Mouse (Mus musculus): ENCODE data around the gene Kcnk12.

Kcnk12 gene
- long read RNA-seq, experiment 1, result 0 reads
- long read RNA-seq, experiment 2, result 0 reads

- intact Hi-C loops (cut with DNase I), result no loop called here
Measured at GRCm38 (mm10) chr17:87797688-87798291, at the start of gene Kcnk12. Kcnk12 (minus strand) TSS chr17:87797994.

GRCm38 (mm10) chr17:87842156-87842555 is 44.4 kb upstream of the Kcnk12 start:
- intact Hi-C loops (cut with DNase I), result no loop called here

- intact Hi-C loops (cut with DNase I), result no loop called here
Measured at GRCm38 (mm10) chr17:87840079-87840478, 42.3 kb upstream of the Kcnk12 start.

- intact Hi-C loops (cut with DNase I), result no loop called here
Measured at GRCm38 (mm10) chr17:87834850-87835249, 37.1 kb upstream of the Kcnk12 start.

GRCm38 (mm10) chr17:87826909-87827308 is 29.1 kb upstream of the Kcnk12 start:
- intact Hi-C loops (cut with DNase I), result no loop called here

GRCm38 (mm10) chr17:87826036-87826560 is 28.3 kb upstream of the Kcnk12 start:
- intact Hi-C loops (cut with DNase I), result no loop called here

GRCm38 (mm10) chr17:87825454-87826008 is 27.7 kb upstream of the Kcnk12 start:
- intact Hi-C loops (cut with DNase I), result no loop called here

- intact Hi-C loops (cut with DNase I), result no loop called here
Measured at GRCm38 (mm10) chr17:87823031-87823430, 25.2 kb upstream of the Kcnk12 start.

GRCm38 (mm10) chr17:87809556-87809955 is 11.8 kb upstream of the Kcnk12 start:
- intact Hi-C loops (cut with DNase I), result no loop called here

GRCm38 (mm10) chr17:87799948-87800340 is 2.1 kb upstream of the Kcnk12 start:
- intact Hi-C loops (cut with DNase I), result no loop called here

- intact Hi-C loops (cut with DNase I), result no loop called here
Measured at GRCm38 (mm10) chr17:87799212-87799947, 1.6 kb upstream of the Kcnk12 start.

- intact Hi-C loops (cut with DNase I), result no loop called here
Measured at GRCm38 (mm10) chr17:87798423-87798941, 688 bp upstream of the Kcnk12 start.

- intact Hi-C loops (cut with DNase I), result no loop called here
Measured at GRCm38 (mm10) chr17:87796881-87797416, 845 bp downstream of the Kcnk12 start.

- intact Hi-C loops (cut with DNase I), result no loop called here
Measured at GRCm38 (mm10) chr17:87795927-87796714, 1.7 kb downstream of the Kcnk12 start.

GRCm38 (mm10) chr17:87794801-87795200 is 3.0 kb downstream of the Kcnk12 start:
- intact Hi-C loops (cut with DNase I), result no loop called here

- intact Hi-C loops (cut with DNase I), result no loop called here
Measured at GRCm38 (mm10) chr17:87793331-87793730, 4.5 kb downstream of the Kcnk12 start.

- intact Hi-C loops (cut with DNase I), result no loop called here
Measured at GRCm38 (mm10) chr17:87792623-87793315, 5.0 kb downstream of the Kcnk12 start.

GRCm38 (mm10) chr17:87791517-87792098 is 6.2 kb downstream of the Kcnk12 start:
- intact Hi-C loops (cut with DNase I), result no loop called here

GRCm38 (mm10) chr17:87790661-87791060 is 7.1 kb downstream of the Kcnk12 start:
- intact Hi-C loops (cut with DNase I), result no loop called here

GRCm38 (mm10) chr17:87788216-87788615 is 9.6 kb downstream of the Kcnk12 start:
- intact Hi-C loops (cut with DNase I), result no loop called here
